Mouse (Mus musculus): Measurements from ENCODE around the gene Dlgap3.
A peak's percentile ranks its signal among the peaks of the same experiment; 100 is the strongest.

Dlgap3 gene

DNA sequence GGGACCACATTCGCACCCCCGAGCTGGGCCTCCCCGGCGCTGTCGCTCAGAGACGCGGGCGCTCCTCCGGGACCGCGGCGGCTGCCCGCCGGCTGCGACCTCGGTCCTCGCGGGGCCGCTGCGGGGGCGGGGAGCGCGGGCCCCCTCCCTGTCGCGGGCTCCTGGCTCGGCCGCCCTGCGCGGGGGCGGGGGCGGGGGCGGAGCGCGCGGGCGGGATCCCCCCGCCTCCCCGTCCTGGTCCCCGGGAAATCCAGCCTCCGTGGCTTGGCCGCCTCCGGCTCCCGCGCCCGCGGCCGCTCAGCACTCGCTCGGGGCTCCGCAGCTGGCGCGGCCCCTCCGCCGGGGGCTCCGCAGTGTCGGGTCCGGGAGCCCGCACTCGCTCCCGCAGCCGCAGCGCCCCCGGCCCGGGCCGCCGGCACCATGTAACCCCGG lies at the start of gene Dlgap3:
Gene Dlgap3, plus strand, starts transcription at position 291 of the 432 bp plus-strand sequence.
- DNase-seq: no peak

DNA sequence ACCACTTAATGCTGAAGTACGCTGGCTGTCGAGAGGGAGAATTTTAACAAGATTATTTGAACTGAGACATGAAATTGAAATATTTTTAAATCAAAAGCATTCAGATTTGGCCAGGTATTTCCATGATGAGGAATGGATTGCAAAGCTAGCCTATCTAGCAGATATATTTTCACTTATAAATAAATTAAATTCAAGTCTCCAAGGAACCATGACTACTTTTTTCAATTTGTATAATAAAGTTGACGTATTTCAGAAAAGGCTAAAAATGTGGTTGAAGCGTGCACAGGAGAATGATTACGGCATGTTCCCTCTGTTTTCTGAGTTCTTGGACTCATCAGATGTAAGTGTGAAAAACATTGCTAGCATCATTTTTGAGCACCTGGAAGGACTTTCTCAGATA lies 45.6 kb upstream of the Dlgap3 start, which contains the start of gene Tmem35b:
Gene Tmem35b, plus strand, starts transcription at position 301 of the 400 bp plus-strand sequence.
- no peak for DNase-seq

DNA sequence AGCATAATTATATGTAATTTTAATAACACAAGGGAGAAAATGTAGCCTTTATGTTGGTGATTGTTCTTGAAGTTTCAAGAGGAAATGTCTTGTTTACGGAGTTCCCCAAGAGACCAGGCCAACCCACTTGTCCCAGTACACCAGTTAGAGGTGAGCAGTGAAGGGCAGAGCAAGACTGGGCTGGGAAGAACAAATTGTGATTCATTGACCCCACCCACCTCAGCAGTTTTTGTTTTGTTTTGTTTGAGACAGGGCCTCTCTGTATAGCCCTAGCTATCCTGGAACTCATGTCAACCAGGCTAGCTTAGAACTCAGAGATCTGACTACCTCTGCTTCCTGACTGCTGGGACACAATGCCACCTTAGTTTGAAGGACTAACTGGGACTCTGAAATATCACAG lies 44.7 kb upstream of the Dlgap3 start:
- no peak for DNase-seq

DNA sequence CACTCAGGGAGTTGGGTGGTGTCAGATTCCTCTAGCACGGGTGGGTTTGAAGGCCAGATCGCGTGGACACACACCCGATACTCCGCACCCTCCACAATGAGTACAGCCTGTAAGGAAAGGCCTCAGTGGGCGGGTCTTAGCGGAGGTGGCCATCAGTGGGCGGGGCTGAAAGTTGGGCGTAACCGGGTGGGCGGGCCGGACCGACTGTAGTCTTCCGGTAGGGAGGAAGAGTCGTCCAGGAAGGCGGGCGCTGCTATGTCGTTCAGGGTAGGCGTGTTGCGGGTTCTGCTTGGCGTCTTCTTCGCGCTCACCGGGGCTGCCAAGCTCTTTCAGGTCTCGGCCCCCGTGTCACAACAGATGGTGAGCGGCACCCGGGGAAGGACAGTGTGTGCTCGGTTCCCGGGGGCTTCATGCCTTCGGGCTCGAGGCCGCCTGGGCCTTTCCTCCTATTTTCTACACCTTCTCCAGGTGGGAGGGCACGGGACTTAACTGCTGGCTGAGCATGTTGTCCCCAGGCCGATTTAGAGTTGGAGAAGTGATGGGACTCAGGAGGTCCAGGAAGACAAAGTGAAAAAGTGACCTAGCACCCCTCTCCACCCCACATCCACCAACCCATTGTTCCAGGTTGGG lies 43.1 kb upstream of the Dlgap3 start:
- DNase-seq: peak; percentile 75

DNA sequence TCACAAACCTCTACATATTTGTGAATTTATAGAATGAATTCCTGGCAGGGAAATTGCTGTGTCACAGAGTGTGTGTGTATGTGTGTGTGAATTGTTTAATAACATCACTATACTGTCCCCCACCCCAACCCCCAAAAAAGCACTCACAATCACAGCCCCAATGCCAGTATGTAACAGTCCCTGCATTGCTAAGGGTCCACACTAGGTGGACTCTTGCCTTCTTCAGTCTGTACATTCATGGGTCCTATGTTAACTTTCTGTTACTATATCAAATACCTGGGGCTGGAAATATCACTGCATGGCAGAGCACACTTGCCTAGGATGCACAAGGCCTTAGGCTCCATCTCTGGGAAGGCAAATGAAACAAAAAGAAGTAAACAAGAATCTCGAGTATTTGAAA lies 34.3 kb upstream of the Dlgap3 start:
- no peak for DNase-seq

DNA sequence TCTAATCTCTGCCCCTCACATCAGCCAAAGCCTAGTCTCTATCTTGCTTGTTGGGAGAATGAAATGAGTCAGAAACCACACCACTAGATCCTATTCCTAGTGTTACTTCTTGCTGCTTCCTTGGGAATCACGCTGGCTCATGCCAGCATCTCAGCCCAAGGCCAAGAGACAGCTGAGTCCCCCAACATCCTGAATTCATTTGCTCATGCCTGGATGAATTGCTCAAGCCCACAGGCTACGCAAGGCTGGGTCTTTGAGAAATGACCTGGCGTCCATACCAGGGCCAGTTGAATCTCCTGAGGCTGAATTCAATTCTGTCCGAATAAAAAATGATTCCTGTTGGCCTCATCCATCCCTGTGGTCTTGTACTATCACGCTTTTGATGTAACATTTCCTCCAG lies 31.4 kb upstream of the Dlgap3 start:
- DNase-seq: no peak

DNA sequence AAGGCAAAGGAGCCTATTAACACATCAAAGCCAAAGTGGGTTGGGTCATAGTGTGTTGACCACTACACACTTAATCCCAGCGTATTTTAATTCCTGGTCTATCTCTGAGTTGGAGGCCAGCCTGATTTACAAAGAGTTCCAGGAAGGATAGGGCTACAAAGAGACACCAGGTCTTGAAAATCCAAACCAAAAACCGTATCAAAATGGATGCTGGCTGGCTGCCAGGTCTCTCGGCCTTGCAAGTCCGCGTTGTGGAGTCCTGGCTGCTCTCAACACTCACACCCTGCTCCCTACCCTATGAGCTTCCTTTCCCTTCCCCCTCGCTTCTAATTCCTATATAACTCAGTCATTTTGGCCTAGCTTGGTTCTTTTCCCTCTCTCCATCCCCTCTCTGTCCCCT lies 30.5 kb upstream of the Dlgap3 start:
- no peak for DNase-seq

DNA sequence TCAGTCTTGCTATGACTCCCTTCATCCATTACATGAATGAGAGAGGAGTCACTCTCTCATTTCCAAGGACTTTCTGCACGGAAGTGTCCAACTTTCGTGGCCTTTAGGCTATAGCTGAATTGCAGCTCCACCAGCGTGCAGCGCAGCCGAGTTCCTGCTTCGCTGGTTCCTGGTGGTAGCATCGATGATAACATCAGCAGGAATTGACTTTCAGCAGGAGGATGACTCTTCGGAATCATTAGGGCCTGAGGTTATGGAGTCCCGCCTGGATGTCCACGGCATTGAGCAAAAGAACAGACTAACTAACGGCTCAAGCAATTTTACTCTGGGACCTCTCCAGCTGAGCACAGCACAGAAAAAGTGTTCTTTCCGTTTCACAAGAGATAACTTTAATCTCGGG lies 19.0 kb upstream of the Dlgap3 start:
- DNase-seq: no peak

DNA sequence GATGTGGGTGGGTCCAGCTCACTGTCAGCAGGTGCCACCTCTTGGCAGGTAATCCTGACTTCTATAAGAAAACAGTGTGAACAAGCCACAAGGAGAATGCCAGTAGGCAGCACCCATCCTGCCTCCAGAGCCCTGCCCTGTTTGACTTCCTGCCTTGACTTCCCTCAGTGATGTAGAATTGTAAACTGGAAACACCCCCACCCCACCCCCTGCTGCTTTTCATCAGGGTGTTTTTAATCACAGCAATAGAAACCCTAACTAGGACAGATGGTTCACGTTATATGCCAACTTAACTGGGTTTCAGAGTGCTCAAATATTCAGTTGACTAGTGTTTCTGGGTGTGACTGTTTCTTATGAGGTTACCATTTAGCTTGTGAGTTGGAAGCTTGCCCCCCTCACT lies 15.7 kb upstream of the Dlgap3 start:
- no peak for DNase-seq

DNA sequence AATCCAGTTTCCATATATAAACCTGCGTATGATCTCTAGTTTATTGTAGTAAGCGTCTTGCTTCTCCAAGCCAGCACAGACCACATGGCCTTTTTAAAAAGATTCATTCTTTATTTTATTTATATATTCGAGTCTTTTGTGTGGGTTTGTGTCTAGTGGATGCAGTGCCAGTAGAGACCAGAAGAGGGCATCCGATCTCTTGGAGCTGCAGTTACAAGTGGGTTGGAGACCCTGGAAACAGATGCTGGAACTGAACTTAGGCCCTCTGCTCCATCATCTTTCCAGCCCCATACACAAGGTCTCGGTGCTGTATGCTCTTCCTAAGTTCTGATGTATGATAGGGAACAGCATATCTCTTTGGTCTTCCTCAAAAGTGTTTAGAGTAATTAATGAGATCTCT lies 13.2 kb upstream of the Dlgap3 start:
- no peak for DNase-seq

DNA sequence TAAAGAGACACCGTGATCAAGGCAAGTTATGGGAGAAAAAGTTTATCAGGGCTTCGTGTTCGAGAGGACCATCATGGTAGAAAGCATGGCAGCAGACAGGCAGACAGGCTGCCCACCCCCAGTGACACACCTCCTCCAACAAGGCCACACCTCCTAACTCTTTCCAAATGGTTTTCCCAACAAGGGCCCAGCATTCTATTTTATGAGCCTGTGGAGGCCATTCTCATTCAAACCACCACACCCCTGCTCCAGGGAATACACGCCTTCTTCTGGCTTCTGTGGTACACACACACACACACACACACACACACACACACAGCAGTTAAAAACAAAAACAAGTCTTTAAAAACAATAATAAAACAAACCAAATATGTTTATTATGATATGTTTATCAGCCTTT lies 11.3 kb upstream of the Dlgap3 start:
- DNase-seq: no peak

DNA sequence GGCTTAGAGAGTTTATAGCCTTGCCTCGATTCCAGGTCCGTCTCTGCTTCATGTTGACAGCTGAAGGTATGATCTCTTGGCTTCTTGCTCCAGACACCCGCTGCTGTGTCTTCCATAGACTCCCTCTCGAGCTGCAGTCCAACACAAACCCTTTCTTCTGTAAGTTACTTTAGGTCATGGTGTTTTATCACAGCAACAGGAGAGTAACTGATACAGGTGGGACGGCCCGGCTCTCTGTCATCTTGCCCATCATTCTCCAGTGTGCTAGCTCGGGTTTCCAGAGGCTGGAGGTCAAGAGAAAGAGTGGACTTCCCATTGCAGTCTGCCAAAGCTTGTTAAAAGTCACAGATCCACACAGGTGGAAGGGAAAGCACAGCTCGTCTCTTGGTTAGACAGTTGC lies 5.1 kb upstream of the Dlgap3 start:
- no peak for DNase-seq

DNA sequence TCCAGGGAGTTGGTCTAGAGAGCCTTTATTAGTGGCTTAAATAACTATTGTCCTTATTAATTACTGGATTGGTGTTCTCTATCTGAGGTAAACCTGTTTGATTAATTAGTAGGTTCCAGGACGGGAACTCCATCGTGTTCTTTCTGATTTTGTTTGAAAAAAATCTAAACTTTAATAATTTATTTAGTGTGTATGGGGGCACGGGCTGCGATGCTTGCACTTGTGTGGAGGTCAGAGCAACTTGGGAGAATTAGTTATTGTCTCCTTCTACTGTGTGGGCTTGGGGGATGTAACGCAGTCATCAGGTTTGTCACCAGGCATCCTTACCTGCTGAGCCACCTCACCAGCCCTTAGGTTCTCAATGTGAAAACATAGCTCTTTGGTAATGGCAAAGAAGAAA lies 1.9 kb upstream of the Dlgap3 start:
- DNase-seq: no peak

DNA sequence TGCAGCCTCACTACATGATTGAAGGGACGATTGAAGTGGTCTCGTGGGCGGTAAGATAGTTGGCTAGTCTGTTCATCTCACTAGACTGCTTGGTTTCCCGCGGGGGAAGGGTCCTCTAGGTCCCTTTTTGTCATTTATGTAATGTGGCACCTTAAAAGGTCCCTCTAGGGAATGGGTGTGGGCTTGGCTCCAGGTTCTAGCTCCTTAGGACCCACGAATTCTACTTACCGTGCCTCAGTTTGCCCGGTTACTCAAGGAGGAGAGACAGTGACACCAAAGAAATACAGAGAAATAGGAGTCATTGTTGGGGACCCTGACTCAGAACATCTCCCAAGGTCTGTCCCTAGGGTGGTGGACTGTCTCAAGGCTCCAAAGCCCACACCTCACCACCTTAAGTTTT lies 1.3 kb upstream of the Dlgap3 start:
- peak; percentile 53 for DNase-seq

DNA sequence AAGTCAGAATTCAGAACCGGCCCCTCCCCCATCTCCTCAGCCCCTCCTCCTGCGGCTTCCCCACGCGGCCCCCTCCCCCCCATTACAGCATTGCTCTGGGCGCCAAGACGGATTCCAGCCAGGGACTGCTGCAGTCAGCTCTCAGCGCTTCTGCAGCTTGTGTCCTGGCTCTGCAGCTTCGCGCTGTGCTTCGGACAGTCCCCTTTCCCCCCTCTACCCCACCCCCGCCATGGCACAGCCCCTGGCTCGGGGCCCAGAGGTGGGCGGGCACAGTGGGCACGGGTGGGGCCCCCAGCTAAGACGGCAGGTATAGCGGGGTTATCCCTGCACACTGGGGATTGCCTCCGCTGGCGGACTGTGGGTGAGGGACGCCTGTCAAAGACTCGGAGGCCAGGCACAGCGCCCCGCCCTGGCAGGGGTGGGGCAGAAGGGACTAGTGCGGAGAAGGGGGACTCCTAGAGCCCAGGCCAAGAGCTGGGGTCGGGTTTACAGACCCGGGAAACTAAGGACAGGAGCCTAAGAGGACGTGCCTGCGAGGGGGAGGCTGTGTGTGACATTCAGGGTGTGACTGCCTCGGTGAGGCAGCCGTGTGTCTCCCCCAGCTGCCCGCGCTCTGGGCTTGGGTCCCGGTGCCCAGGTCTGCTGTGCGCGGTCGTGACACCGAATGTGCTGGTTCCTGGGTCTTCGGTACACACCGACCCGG lies 642 bp upstream of the Dlgap3 start:
- peak; percentile 89 for DNase-seq

DNA sequence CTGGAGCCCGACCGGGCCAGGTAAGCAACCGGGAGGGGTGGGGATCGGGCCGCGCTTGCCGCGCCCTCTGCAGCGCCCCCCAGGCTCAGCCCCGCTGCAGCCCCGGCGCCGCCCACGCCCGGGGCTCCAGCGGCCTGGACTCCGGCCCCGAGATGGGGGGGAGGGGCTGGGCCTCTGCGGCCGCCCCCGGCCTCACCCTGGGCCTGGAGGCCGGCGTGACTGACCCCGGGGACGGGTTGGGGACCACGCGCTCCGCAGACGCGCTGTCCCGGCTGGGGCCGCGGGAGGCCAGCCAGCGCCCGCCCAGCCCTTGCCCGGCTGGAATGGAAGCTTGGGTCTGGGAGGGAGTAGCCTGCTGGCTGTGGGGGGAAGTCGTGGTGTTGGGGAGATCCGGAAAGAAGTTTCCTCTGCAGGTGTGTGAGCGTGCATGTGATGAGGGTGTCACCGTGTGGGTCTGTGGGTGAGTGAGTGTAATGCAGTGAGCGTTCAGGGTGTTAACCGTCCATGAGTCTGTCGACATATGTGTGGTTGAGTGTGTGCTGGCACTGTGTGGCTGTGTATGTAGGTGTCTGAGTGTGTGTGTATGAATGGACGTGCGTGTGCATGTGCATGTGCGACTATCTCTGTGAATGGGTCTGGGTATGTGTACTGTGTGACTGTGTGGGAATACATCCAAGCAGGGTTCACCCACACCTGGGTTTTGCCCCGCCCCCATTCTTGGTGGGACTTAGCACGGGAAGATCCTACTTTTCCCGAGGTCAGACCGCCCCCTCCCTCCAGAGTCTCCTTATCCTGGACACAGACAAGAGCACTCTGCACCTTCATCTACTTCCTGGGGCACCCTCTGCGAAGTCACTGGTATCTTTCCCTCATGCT lies 580 bp downstream of the Dlgap3 start:
- DNase-seq: peak; percentile 81

DNA sequence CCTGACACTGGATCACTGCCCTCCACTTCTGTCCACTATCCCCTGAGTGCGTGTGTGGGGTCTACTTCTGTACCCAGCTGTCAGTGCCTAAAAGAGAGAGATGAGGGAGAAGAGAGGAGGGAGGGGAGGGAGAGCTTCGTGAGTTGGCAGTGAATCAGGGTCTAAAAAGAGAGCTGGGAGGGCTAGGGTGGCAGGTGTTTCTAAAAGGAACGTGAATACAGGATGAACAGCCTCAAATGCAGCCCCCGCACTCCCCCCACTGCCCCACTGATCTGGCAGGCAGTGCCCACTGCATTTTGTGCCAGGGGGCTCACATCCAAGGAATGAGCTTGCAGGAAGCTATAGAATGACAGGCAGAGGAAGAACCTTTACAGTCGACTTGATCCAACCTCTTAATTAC lies 1.9 kb downstream of the Dlgap3 start:
- peak; percentile 85 for DNase-seq

DNA sequence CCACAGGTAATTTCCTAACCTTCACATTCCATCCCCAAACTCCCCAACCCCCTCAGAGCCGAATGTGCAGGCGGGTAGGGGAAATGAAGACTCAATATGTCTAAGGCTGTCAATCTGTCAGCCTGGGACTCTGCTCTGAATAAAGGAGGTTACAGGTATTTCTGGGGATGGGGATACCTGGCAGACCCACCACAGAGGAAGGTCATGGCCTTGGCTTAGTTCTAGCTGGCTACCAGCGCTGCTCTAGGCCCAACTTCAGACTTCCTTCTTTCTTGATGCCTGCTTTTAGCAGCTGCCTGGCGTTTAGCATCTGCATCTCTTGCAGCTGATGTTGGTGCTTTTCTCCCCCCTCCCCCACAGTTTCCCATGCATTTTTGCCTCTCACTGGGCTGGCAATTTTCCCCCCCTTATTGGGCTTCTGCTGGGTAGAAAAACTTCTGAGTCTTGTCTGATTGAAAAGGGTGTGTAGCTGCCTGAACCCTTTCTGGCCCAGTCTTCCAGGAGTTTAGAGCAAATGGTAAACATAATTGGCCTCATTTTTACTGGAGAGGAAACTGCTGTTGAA lies 2.4 kb downstream of the Dlgap3 start:
- no peak for DNase-seq

DNA sequence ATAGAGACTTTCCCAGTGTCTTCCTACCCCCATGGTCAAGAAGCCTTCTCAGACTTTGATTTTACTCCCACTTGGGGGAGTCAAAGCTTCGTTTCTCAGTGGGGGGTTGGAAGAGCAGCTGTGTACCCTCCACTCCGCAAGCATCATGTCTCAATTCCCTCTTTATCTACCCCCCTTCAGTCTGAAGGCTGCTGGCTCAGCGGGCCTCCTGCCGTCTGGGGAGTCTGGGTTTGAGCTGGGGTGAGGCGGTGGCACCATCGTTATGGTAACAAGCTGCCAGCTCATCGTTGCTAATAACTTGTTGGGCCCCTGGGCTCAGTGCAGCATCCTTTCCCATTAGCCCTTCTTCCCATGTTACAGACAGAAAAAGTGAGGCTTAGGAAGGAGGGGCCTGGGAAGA lies 3.1 kb downstream of the Dlgap3 start:
- peak; percentile 49 for DNase-seq

DNA sequence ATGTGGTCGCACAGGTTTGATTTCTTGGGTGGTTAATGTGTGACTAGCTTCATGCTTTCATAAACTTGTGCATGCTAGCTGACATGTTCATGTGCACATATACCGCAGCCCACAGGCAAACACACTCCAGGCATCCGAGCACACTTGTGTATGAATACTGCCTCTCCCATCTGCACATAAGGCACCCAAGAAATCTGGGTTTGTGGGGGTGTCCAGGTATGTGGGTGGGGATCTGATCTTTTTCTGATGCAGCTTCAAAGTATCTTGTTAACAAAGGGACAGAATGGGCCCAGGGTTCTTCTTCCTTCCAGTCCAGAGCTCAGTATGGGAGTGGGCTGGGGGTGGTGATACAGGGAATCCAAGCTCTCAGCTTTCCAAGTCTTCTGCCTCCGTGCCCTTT lies 3.6 kb downstream of the Dlgap3 start:
- DNase-seq: peak; percentile 23

DNA sequence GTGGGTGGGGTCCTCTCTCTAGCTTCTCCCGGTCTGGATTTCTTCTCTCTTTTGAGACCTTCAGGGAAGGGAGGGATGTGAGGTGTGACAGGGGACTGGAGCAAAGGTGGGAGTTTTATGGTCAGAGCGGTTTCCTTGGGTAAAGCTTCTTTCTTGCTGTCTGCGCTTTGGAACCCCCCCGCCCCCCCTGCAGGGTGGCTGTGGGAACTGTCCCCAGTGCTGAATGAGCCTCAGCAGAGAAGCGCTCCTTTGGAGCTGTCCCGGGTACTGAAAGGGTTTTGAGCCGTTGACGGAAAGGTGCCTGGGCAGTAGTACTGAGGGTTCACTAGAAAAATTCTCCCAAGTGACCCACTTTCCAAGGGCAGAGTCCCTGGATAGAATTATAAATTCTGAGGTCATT lies 4.5 kb downstream of the Dlgap3 start:
- peak; percentile 39 for DNase-seq

DNA sequence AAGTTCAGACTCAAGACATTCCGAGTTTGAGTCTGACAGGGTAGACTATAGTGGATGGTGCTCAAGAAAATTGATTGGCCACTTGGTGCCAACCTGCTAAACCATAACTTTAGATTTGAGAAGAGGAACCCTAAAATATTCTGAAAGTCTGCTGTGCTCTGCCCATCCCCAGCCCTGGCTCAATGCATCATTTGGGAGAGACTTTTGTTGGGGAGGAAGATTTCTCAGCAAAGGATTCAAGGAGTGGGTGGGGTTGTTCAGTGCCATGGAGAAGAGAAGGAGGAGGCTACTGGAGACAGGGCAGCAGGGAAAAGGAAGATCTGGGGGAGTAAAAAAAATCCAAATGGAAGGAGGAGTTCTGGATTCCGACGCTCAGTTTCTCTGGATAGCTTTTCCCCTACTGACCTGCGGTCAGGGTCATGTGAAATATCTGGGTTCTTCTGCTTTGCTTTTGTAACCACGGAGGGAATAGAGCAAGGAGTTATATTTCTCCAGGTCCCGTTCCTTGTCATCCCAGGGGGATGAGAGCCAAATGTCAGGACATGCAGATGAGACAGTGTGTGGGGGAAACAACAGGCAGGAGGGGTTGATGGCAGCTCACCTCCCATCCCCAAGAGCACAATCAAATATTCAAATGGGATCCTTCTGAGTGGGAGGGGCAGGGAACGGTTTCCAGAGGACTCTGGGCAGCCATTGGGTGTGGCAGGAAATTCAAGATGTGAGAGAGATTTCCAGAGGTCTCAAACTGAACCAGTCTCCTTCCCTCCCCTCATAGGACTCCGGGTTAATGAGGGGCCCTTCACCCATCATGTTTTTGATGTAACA lies 5.3 kb downstream of the Dlgap3 start:
- DNase-seq: peak; percentile 14

DNA sequence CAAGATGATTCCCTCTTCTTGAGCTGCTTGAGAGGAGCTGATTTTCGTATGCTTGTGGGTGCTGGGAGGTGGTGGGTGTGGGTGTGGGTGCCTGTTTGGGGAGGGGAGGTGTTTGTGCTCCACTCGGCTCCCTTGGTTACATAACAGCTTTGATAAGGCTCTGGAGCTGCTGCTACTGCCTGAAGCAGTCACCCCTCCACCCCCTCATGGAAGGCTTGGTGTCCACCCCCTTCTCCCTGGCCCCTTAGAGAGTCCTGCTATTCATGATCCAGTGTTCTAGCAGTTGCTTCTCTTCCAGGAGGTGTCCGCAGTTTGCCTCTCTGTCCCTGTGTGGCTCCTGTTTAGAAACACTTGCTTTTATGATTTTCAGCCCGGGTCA lies 5.9 kb downstream of the Dlgap3 start:
- peak; percentile 47 for DNase-seq

Data from cerebellum, adult 11-12 months (tissue).